Mouse (Mus musculus) intestine, postnatal 0 days (tissue): ENCODE data around the gene Ubtf. TPM values are rescaled to one million over a fixed set of nuclear protein-coding genes. Genes with fewer than 3 reads are reported as not detected.

Source experiments
- ATAC-seq: fragments of 200-750 bp; cut with Nextera tagmentation; 2 replicates; pipeline ENCODE4 v1.8.0; 2017; ENCODE audit warnings: mild to moderate bottlenecking, moderate TSS enrichment, moderate library complexity
- H3K27ac ChIP-seq: fragments of 300-500 bp; sonication (generic); 2 replicates; pipeline ENCODE4 v1.5.1; 2014; ENCODE audit warnings: mild to moderate bottlenecking, low read depth, low read length, moderate library complexity
- H3K27me3 ChIP-seq: fragments of 300-500 bp; sonication (generic); replicated peaks from 2 replicates; pipeline ENCODE4 v1.6.1; 2014; ENCODE audit warnings: low read length, mixed read lengths; ENCODE audit not compliant: control insufficient read depth, insufficient read depth
- H3K36me3 ChIP-seq: fragments of 300-500 bp; sonication (generic); 2 replicates; pipeline ENCODE4 v1.6.1; 2014; ENCODE audit warnings: mild to moderate bottlenecking, moderate library complexity; ENCODE audit not compliant: control insufficient read depth, insufficient read depth
- H3K4me1 ChIP-seq: fragments of 300-500 bp; sonication (generic); replicated peaks from 2 replicates; pipeline ENCODE4 v1.6.1; 2014; ENCODE audit warnings: antibody characterized with exemption, low read length, mixed read lengths; ENCODE audit not compliant: control insufficient read depth, insufficient read depth
- H3K4me2 ChIP-seq: fragments of 300-500 bp; sonication (generic); replicated peaks from 2 replicates; pipeline ENCODE4 v1.6.1; 2014; ENCODE audit warnings: low read depth, mild to moderate bottlenecking, moderate library complexity
- H3K4me3 ChIP-seq: fragments of 300-500 bp; sonication (generic); 2 replicates; pipeline ENCODE4 v1.5.1; 2014; ENCODE audit warnings: low read depth, low read length
- H3K9ac ChIP-seq: fragments of 300-500 bp; sonication (generic); 2 replicates; pipeline ENCODE4 v1.6.1; 2014; ENCODE audit warnings: mild to moderate bottlenecking, low read depth, low read length
- H3K9me3 ChIP-seq: fragments of 300-500 bp; sonication (generic); 2 replicates; pipeline ENCODE4 v1.6.1; 2016; ENCODE audit warnings: mixed run types; ENCODE audit not compliant: control insufficient read depth
- CTCF ChIP-seq: sonication (generic); IDR thresholded peaks from 2 replicates; pipeline ENCODE4 v1.5.1; 2016; ENCODE audit warnings: low read depth, mild to moderate bottlenecking, control low read depth, antibody characterized with exemption, moderate library complexity
- WGBS: fragments of 180-500 bp; shearing (Covaris S2); extraction: QIAGEN DNeasy Blood & Tissue Kit; methylation state at CpG from one replicate; pipeline ENCODE4 v1.1.7; 2014; 5-methylcytosine and 5-hydroxymethylcytosine counted together
- polyA plus RNA-seq: library from polyadenylated mRNA; unstranded; fragments of >200 nt; fragmentation: Nextera tagmentation; extraction: Ambion mirVana; gene quantifications from 2 replicates; pipeline ENCODE4 v1.2.1, GENCODE M21; 2015

The Ubtf gene
- polyA plus RNA-seq, 1 experiment from 2014 or later, result 39.6 TPM

DNA sequence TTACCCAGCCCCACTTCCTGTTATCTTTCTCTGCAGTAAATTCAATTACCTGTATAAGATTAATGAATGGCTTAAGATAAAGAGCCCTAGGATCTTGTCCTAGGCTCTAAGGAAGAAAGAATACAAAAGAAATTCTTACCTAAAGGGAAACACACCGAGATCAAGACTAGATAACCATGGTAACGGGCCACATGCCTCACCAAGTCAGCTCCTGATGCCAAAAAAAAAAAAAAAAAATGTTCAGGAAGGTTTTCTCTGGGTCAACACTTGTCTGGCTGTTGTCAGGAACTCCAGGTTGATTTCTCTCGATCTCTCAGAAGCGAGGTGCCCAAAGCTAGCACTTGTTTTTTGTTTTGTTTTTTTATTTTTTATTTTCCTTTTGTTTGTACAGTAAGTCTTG is 14.5 kb upstream of the Ubtf start:
- Histone ChIP-seq H3K4me3 (no peak overlapping the region), H3K36me3 (no peaks in the 10 kb centered on the region), H3K27me3 (no peaks in the 10 kb centered on the region), H3K9ac (no peak overlapping the region), H3K9me3 (no peaks in the 10 kb centered on the region), H3K4me1 (no peaks in the 10 kb centered on the region; the same call in 1 of the 2 replicates), H3K4me2 (no peak overlapping the region), H3K27ac (no peak overlapping the region)
- ATAC-seq, result no peak
- TF ChIP-seq CTCF, result no peak
- 47% methylated on average over 4 of the region's 4 CpGs for WGBS

DNA sequence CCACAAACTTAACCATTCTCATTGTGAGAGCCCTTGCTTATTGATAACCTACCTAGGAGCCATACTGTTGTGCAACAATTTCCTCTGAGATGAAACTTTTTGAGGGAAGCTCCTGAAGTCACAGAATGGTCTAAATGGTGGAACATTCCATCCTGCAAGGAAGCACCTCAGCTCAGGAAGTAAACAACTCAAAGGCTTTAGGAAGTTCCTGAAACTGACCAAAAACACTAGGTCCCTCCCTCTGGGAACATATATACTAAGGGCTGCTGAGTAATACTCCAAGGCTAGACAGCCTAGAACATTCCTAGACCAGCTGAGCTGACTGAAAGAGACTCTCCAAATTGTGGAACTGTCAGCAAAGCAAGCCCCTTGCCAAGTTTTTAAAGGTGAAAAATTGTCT is 13.5 kb upstream of the Ubtf start:
- H3K27me3 ChIP-seq, result no peaks in the 10 kb centered on the region
- no peaks in the 10 kb centered on the region; the same call in 1 of the 2 replicates for H3K4me1 ChIP-seq
- no peaks in the 10 kb centered on the region for H3K36me3 ChIP-seq
- TF ChIP-seq CTCF, result no peak
- no peak overlapping the region for H3K4me2 ChIP-seq
- H3K4me3 ChIP-seq, result no peak overlapping the region
- no peak for ATAC-seq
- H3K9me3 ChIP-seq, result no peaks in the 10 kb centered on the region
- no peak overlapping the region for H3K27ac ChIP-seq
- no peak overlapping the region for H3K9ac ChIP-seq

DNA sequence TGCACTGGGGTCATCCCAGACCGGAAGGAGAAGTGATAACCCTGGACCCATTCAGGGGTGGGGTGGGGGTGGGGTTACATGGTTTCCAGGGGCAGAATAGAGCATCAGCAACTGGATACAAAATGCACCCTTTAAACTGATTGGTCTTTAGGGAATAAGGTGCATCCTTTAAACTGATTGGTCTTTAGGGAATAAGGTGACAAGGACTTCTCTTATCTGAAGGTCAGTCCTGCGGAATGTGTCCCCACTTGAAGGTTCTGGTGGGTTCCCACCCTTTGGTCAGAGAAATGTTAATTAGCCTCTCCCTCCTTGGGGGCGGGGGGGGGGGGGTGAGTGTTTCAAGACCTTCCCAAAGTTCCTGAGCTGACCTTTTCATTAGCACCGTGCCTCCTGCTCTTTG is 12.3 kb upstream of the Ubtf start:
- Histone ChIP-seq H3K27ac (no peak overlapping the region), H3K9ac (no peak overlapping the region), H3K4me1 (no peaks in the 10 kb centered on the region), H3K9me3 (no peaks in the 10 kb centered on the region), H3K36me3 (no peaks in the 10 kb centered on the region), H3K4me3 (no peak overlapping the region), H3K4me2 (no peak overlapping the region), H3K27me3 (no peaks in the 10 kb centered on the region)
- no peak for ATAC-seq
- TF ChIP-seq CTCF, result no peak
- WGBS, result 45% methylated on average over 4 of the region's 4 CpGs

DNA sequence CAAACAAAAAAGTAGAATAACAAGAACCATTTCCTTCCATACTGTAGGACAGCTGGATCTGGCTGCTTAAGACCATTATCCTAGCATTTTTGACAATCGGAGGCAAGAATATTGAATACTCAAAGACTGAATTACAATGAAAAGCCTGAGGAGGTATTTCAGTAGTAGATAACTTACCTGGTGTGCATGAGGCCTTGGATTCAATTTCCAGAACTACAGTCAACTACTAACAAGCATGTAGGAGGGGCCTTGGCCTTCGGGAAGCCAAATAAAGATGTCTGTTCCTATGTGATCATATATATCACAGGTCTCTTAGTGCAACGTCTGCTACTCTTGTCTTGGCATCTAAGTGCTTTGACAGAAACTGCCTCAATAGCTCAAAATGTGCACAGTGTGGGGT is 10.5 kb upstream of the Ubtf start:
- WGBS, result 72% methylated on average over 3 of the region's 3 CpGs
- no peak overlapping the region for H3K9ac ChIP-seq
- TF ChIP-seq CTCF, result no peak
- H3K4me1 ChIP-seq, result no peaks in the 10 kb centered on the region
- no peaks in the 10 kb centered on the region for H3K36me3 ChIP-seq
- H3K4me2 ChIP-seq, result no peak overlapping the region
- H3K4me3 ChIP-seq, result no peak overlapping the region
- ATAC-seq, result no peak
- no peak overlapping the region for H3K27ac ChIP-seq
- no peaks in the 10 kb centered on the region for H3K9me3 ChIP-seq
- no peaks in the 10 kb centered on the region for H3K27me3 ChIP-seq

GRCm38 (mm10) chr11:102329518-102329917 is 10.0 kb upstream of the Ubtf start:
- TF ChIP-seq CTCF, result no peak
- no peak overlapping the region for H3K27ac ChIP-seq
- ATAC-seq, result no peak

DNA sequence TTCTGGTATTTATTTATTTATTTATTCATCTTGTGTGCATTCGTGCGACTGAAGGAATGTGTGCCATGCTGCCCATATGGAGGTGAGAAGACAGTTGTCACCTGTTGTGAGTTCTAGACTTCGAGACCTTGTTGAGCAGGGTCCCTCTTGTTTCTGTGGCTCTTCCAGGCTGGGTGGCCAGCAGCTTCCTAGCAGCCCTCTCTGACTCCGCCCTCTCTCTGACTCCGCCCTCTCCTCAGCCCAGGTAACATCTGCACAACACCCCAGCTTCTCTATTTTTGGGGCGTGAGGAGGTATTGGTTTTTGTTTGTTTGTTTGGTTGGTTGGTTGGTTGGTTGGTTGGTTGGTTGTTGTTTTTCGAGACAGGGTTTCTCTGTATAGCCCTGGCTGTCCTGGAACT is 8.3 kb upstream of the Ubtf start:
- no peaks in the 10 kb centered on the region for H3K4me1 ChIP-seq
- no peak for TF ChIP-seq CTCF
- no peaks in the 10 kb centered on the region for H3K36me3 ChIP-seq
- H3K27me3 ChIP-seq, result no peaks in the 10 kb centered on the region; the same call in 1 of the 2 replicates
- no peak for ATAC-seq
- no peak overlapping the region for H3K4me3 ChIP-seq
- no peak overlapping the region for H3K27ac ChIP-seq
- H3K4me2 ChIP-seq, result no peak overlapping the region
- 82% methylated on average over 7 of the region's 7 CpGs for WGBS
- no peaks in the 10 kb centered on the region for H3K9me3 ChIP-seq
- H3K9ac ChIP-seq, result no peak overlapping the region

More at GRCm38 (mm10) chr11:102329518-102329917, 10.0 kb upstream of the Ubtf start:
- Histone ChIP-seq H3K4me1 (no peaks in the 10 kb centered on the region), H3K4me2 (no peak overlapping the region), H3K27me3 (no peaks in the 10 kb centered on the region), H3K4me3 (no peak overlapping the region), H3K9me3 (no peaks in the 10 kb centered on the region), H3K36me3 (no peaks in the 10 kb centered on the region), H3K9ac (no peak overlapping the region)

DNA sequence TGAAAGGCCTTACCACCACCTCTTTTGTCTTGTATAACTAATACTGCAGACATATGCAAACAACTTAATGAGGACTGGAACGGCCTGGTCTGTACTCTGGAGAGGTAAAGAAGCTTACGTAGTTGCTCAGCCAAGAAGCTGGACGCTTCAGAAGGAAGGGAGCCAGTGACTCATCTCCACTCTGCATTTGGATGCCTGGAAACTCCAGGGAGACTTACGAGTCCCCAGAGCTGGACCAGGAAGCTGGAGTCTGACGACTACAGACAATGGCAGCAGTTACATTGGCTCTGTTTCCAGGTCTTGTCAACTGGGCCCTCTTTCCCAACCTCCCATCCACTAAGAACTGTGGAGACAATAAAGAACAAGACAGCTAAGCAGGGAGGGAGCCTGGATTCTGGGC is 7.7 kb upstream of the Ubtf start:
- WGBS, result 53% methylated on average over 5 of the region's 5 CpGs
- H3K27ac ChIP-seq, result no peak overlapping the region
- no peaks in the 10 kb centered on the region for H3K36me3 ChIP-seq
- H3K4me3 ChIP-seq, result no peak overlapping the region
- ATAC-seq, result no peak
- no peaks in the 10 kb centered on the region for H3K4me1 ChIP-seq
- no peak overlapping the region for H3K9ac ChIP-seq
- H3K27me3 ChIP-seq, result no peaks in the 10 kb centered on the region; the same call in 1 of the 2 replicates
- H3K9me3 ChIP-seq, result no peaks in the 10 kb centered on the region
- TF ChIP-seq CTCF, result no peak
- no peak overlapping the region for H3K4me2 ChIP-seq
